Mouse (Mus musculus) lung, postnatal 0 days (tissue): ENCODE data around the gene Slc18a3.

ENCODE experiments used
- CTCF ChIP-seq: IDR thresholded peaks from 2 replicates; pipeline ENCODE4 v1.5.1; 2016; ENCODE audit warnings: antibody characterized with exemption, mild to moderate bottlenecking
- EP300 ChIP-seq: IDR thresholded peaks from 2 replicates; pipeline ENCODE4 v1.6.1; 2016; ENCODE audit warnings: antibody characterized with exemption, mild to moderate bottlenecking, control low read depth

- no peak for TF ChIP-seq CTCF
- TF ChIP-seq EP300 = no peak
Measured at GRCm38 (mm10) chr14:32503897-32504296, 39.2 kb upstream of the Slc18a3 start.
